Mouse (Mus musculus): ENCODE data around the gene Spen. TPM values are rescaled to one million over a fixed set of nuclear protein-coding genes. Genes with fewer than 3 reads are reported as not detected.

Spen gene
- polyA plus RNA-seq, 1 experiment from 2014 or later = 12.7 TPM

DNA sequence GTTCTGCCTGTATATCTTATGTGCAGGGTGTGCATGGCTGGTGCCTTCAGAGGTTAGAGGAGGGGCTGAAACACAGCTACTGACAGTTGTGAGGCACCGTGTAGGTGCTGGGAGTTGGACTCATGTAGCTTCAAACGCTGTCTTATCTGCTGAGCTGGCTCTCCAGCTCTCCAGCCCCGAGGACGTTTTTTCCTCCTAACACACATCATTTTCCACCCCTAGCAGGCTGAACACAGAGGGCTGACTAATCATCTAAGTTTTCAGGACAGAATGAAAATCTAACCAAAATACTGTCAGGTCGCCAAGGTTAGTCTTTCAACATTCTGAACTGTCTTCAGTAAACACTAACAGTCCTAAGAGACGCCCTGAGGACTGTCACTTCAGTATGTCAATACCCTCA, 13.7 kb downstream of the Spen start:
- Histone ChIP-seq H3K4me3 (no peak overlapping the region), H3K27me3 (no peaks in the 10 kb centered on the region), H3K36me3 (peaks cover 32% of the 10 kb centered on the region), H3K9me3 (no peaks in the 10 kb centered on the region), H3K9ac (no peak overlapping the region), H3K4me1 (peaks cover 15% of the 10 kb centered on the region), H3K4me2 (no peak overlapping the region), H3K27ac (0 out of 2 replicates have a peak overlapping the region, but pooled peaks have one; percentile 5)
- ATAC-seq (ENCODE audit: insufficient number of reproducible peaks, insufficient read depth, low FRiP score, low TSS enrichment, low read depth) = no peak
- WGBS = 54% methylated on average over 6 of the region's 6 CpGs

DNA sequence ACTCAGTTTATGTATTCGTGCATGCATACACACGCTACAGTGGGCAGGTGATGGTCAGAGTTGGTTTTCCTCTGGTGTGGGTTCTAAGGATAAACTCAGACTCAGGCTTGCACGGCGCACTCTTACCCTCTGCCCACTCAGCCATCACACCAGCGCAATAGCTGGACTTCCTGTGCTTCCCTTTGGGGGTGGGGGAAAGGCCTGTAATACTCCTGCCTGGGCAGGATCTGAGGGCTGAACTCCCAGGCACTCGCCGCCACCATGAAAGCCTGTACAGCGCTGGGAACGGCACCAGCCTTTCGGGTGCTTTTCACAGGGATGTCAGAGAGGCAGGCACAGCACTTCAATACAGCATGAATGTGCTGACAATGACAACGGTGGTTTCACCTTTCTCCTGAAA, 15.3 kb downstream of the Spen start:
- H3K4me3 ChIP-seq = no peak overlapping the region
- peaks cover 38% of the 10 kb centered on the region for H3K36me3 ChIP-seq
- WGBS = 63% methylated on average over 11 of the region's 11 CpGs
- H3K27me3 ChIP-seq = no peaks in the 10 kb centered on the region
- H3K27ac ChIP-seq = no peak overlapping the region
- ATAC-seq (ENCODE audit: insufficient number of reproducible peaks, insufficient read depth, low FRiP score, low TSS enrichment, low read depth) = no peak
- H3K9me3 ChIP-seq = no peaks in the 10 kb centered on the region
- H3K9ac ChIP-seq = no peak overlapping the region
- no peak overlapping the region for H3K4me2 ChIP-seq
- H3K4me1 ChIP-seq = peaks cover 15% of the 10 kb centered on the region

DNA sequence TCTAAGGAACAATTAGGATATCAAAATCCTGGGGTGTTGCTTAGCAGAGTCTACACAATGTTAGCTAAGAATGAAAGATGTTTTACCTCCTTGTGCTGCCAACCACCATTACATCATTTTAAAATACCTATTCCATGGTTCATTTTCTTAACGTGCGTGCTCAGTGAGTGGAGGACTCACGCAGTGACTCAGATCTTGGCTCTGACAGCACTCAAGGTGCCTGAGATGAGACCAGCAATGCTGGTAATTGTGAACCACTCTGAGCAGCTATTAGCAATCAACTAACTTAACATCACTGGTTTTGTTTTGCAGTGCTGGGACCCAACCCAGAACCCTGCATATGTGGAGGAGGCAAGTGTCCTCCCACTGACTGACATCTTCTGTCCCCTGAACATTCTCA, 20.0 kb downstream of the Spen start:
- Histone ChIP-seq H3K36me3 (peaks cover 68% of the 10 kb centered on the region), H3K4me1 (peaks cover 10% of the 10 kb centered on the region), H3K9me3 (no peaks in the 10 kb centered on the region), H3K27ac (no peak overlapping the region), H3K9ac (no peak overlapping the region), H3K4me2 (no peak overlapping the region), H3K27me3 (no peaks in the 10 kb centered on the region), H3K4me3 (no peak overlapping the region)
- 80% methylated on average over 3 of the region's 3 CpGs for WGBS
- ATAC-seq (ENCODE audit: insufficient number of reproducible peaks, insufficient read depth, low FRiP score, low TSS enrichment, low read depth) = no peak

DNA sequence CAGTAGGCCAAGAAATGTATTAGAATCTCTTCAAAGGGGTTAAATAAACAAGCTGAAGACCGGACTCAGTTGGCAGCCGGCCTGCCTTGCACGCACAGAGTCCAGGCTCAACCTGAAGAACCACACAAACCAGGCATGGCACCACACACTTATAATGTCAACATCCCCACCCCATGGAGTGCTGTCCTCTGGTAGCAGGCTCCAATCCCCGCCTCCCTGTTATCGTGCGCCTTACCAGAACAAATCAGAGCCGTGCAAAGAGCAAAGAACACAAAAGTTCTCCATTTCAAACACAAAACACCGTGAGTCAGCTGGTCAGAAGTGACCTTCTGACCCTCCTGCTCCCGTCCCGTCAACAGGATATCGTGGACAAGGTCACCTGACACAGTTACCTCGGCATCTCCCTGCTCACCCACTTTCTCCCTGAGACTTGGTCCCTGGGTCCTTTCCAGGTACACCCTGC, 24.2 kb downstream of the Spen start:
- no peak for ATAC-seq (ENCODE audit: insufficient number of reproducible peaks, insufficient read depth, low FRiP score, low TSS enrichment, low read depth)
- Histone ChIP-seq H3K27me3 (no peaks in the 10 kb centered on the region), H3K4me3 (no peak overlapping the region), H3K27ac (no peak overlapping the region; the same call in 1 of the 2 replicates), H3K4me2 (no peak overlapping the region), H3K9ac (no peak overlapping the region), H3K4me1 (peaks cover 17% of the 10 kb centered on the region), H3K36me3 (peaks cover 35% of the 10 kb centered on the region), H3K9me3 (no peaks in the 10 kb centered on the region)
- WGBS = 57% methylated on average over 12 of the region's 12 CpGs

DNA sequence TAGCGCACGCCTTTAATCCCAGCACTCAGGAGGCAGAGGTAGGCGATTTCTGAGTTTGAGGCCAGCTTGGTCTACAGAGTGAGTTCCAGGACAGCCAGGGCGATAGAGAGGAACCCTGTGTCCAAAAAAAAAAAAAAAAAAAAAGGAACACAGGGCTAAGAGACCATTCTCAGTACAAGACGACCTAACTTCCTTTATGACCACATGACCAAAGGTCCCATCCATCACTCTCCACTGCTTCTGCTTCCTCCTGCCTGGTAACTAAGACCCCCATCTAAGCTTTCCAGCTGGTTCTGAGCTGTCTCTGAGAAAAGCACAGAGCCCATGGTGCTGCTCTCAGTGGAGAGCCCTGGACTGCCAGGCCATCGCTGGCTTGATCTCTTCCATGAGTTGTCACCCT, 26.3 kb downstream of the Spen start:
- Histone ChIP-seq H3K4me2 (no peak overlapping the region), H3K36me3 (peaks cover 22% of the 10 kb centered on the region), H3K9me3 (no peaks in the 10 kb centered on the region), H3K4me1 (peaks cover 18% of the 10 kb centered on the region), H3K27ac (no peak overlapping the region), H3K4me3 (no peak overlapping the region), H3K27me3 (no peaks in the 10 kb centered on the region), H3K9ac (no peak overlapping the region)
- no peak for ATAC-seq (ENCODE audit: insufficient number of reproducible peaks, insufficient read depth, low FRiP score, low TSS enrichment, low read depth)
- 81% methylated on average over 6 of the region's 6 CpGs for WGBS

DNA sequence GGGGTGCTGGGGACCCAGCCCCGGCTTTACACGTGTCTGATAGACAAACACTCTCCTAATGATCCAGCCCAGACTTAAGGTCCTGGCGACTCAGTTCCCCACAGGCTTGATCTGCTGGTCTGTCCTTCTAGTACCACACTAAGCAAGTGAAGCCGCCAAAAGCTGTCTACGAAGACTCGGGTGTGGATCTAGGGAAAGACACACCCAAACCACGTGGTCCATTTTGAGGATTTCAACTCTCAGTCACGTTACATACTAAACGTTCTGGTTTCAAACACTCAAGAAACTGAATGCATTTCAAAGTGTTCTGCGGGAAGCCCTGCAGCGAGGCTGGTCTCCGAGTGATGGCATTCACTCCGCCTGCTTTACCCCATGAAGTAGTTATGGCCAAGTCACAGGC, 27.9 kb downstream of the Spen start:
- H3K9ac ChIP-seq = no peak overlapping the region
- no peak overlapping the region for H3K4me2 ChIP-seq
- H3K9me3 ChIP-seq = no peaks in the 10 kb centered on the region
- WGBS = 78% methylated on average over 13 of the region's 13 CpGs
- H3K4me3 ChIP-seq = no peak overlapping the region
- H3K27me3 ChIP-seq = no peaks in the 10 kb centered on the region
- ATAC-seq (ENCODE audit: insufficient number of reproducible peaks, insufficient read depth, low FRiP score, low TSS enrichment, low read depth) = no peak
- peaks cover 29% of the 10 kb centered on the region for H3K4me1 ChIP-seq
- no peak overlapping the region for H3K27ac ChIP-seq
- 0 out of 2 replicates have a peak, but pooled peaks cover 7% of the 10 kb centered on the region for H3K36me3 ChIP-seq

DNA sequence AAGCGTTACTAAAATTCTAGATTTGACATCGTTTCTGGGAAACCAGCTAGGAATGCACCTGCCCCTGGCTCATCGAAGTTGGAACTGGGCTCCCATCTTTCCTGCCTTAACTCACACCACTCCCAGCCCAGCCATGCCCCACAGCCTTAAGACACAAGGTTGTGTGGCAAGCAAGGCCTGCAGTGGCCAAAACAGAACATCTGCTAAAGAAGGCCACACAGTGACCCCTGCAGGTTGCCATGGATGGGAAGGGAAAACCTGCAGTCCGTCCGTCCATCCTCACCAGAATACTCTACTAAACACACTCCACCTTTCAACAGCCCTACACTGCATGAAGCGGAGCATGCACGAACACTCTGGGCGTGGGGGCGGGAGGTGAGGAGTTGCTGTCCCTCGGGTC, 31.5 kb downstream of the Spen start:
- no peaks in the 10 kb centered on the region for H3K9me3 ChIP-seq
- no peak overlapping the region for H3K4me3 ChIP-seq
- H3K27ac ChIP-seq = peak overlapping the region; percentile 81
- 0 out of 2 replicates have a peak, but pooled peaks cover 8% of the 10 kb centered on the region for H3K36me3 ChIP-seq
- WGBS = 81% methylated on average over 10 of the region's 10 CpGs
- peaks cover 35% of the 10 kb centered on the region for H3K4me1 ChIP-seq
- no peak for ATAC-seq (ENCODE audit: insufficient number of reproducible peaks, insufficient read depth, low FRiP score, low TSS enrichment, low read depth)
- no peaks in the 10 kb centered on the region for H3K27me3 ChIP-seq
- H3K9ac ChIP-seq = peak overlapping the region; percentile 37; the same call in 1 of the 2 replicates
- peak overlapping the region; percentile 26; the same call in 1 of the 2 replicates for H3K4me2 ChIP-seq

DNA sequence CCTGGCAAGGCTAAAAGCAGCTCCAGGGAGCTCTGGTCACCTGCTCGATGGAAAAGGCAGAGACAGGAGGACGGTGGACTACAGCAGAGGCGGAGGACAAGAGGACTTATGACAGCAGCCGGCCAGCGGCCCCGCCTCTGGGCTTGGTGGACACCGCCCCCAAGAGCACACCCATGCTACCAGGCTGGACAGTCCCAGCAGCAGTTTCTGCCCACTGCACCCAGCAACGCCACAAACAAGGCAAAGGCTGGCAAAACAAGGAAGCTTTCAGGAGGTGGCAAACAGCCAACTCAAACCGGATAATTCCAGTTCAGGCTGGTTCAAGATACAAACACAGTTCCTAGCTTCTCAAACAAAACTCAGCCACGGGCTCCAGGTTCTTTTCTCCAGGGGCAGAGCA, 32.0 kb downstream of the Spen start:
- Histone ChIP-seq H3K4me2 (peak overlapping the region; percentile 26), H3K4me3 (no peak overlapping the region), H3K36me3 (0 out of 2 replicates have a peak, but pooled peaks cover 8% of the 10 kb centered on the region), H3K4me1 (peaks cover 40% of the 10 kb centered on the region), H3K27ac (peak overlapping the region; percentile 81), H3K9ac (peak overlapping the region; percentile 37; the same call in 1 of the 2 replicates), H3K27me3 (no peaks in the 10 kb centered on the region), H3K9me3 (no peaks in the 10 kb centered on the region)
- 66% methylated on average over 10 of the region's 10 CpGs for WGBS
- ATAC-seq (ENCODE audit: insufficient number of reproducible peaks, insufficient read depth, low FRiP score, low TSS enrichment, low read depth) = 0 out of 2 replicates have a peak, but pooled peaks have one; percentile 59

DNA sequence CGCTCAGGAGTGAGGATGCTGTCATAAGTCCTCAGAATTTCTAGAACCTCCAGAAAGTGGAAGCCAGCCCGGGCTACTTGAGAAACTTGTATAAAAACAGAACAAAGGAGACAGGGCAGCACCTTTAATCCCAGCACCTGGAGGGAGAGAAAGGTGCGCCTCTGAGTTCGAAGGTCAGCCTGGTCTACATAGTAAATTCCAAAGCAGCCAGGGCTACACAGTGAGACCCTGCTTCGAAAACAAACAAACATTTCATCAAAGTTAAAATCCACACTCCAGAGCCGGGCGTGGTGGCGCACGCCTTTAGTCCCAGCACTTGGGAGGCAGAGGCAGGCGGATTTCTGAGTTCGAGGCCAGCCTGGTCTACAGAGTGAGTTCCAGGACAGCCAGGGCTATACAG, 32.6 kb downstream of the Spen start:
- H3K27me3 ChIP-seq = no peaks in the 10 kb centered on the region
- WGBS = 96% methylated on average over 11 of the region's 11 CpGs
- no peak for ATAC-seq (ENCODE audit: insufficient number of reproducible peaks, insufficient read depth, low FRiP score, low TSS enrichment, low read depth)
- H3K4me1 ChIP-seq = peaks cover 41% of the 10 kb centered on the region
- no peak overlapping the region for H3K9ac ChIP-seq
- H3K27ac ChIP-seq = peak overlapping the region; percentile 81
- H3K9me3 ChIP-seq = no peaks in the 10 kb centered on the region
- no peak overlapping the region for H3K4me2 ChIP-seq
- H3K36me3 ChIP-seq = 0 out of 2 replicates have a peak, but pooled peaks cover 8% of the 10 kb centered on the region
- no peak overlapping the region for H3K4me3 ChIP-seq

DNA sequence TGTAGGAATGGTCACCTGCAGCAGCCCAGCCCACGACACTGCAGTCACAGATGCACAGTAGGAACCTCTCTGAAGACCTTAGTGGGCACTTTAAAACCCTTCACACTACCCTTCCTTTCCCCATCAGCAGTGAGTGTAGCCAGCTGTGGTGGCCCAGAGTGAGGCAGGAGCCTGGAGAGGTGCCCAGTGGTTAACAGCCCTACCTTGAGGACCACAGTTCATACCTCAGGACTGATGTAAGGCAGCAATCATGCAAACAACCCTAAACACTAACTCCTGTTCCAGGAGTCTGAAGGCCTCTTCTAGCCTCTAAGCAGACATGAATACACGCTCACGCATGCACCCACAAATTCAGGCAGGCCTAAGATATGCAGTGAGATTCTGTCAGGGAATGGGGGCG, 33.9 kb downstream of the Spen start:
- Histone ChIP-seq H3K9me3 (no peaks in the 10 kb centered on the region), H3K4me3 (no peak overlapping the region), H3K27ac (no peak overlapping the region), H3K4me1 (peaks cover 41% of the 10 kb centered on the region), H3K27me3 (no peaks in the 10 kb centered on the region), H3K4me2 (no peak overlapping the region), H3K36me3 (0 out of 2 replicates have a peak, but pooled peaks cover 8% of the 10 kb centered on the region), H3K9ac (no peak overlapping the region)
- 95% methylated on average over 4 of the region's 4 CpGs for WGBS
- ATAC-seq (ENCODE audit: insufficient number of reproducible peaks, insufficient read depth, low FRiP score, low TSS enrichment, low read depth) = no peak

DNA sequence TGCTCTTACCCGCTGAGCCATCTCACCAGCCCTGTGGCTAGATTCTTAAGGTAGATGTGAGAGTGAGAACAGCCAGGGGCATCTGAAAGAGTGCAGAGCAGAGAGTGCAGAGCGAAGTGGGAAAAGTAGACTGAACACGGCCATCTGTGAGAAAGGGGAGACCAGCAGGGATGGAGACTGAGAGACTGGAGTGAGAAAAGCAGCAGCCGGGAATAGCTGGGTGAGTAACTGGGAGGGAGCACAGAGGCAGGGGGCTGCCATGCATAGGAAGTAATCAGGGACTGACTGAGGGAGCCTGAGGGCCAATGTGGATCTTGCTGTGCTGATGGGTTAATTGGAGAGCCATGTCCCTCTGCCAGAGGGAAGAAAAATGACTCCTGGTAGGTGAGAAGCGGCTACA, 35.7 kb downstream of the Spen start:
- H3K9ac ChIP-seq = peak overlapping the region; percentile 16; the same call in 1 of the 2 replicates
- H3K9me3 ChIP-seq = no peaks in the 10 kb centered on the region
- H3K4me3 ChIP-seq = no peak overlapping the region
- ATAC-seq (ENCODE audit: insufficient number of reproducible peaks, insufficient read depth, low FRiP score, low TSS enrichment, low read depth) = no peak
- peak overlapping the region; percentile 33; the same call in 1 of the 2 replicates for H3K27ac ChIP-seq
- H3K36me3 ChIP-seq = 0 out of 2 replicates have a peak, but pooled peaks cover 8% of the 10 kb centered on the region
- H3K4me1 ChIP-seq = peaks cover 50% of the 10 kb centered on the region
- H3K4me2 ChIP-seq = no peak overlapping the region
- no peaks in the 10 kb centered on the region for H3K27me3 ChIP-seq
- WGBS = 44% methylated on average over 5 of the region's 5 CpGs

DNA sequence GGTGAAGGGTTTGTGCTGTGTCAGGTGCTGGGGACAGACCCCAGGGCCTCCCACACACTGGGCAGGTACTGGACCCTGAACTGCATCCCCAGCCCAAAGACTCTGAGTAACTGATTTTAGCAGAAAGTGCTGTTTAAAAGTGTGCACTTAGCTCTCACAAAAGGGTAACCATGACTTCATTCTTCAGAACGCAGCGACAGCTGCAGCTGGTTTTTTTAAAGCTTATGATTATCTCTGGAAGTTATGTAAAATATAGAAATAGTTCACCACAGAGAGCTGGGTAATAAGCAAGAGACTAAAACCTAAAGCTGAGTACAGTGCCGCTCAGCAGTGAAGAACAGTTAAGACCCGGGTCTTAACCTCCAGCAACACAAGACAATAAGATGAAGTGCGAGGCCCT, 37.3 kb downstream of the Spen start:
- H3K36me3 ChIP-seq = 0 out of 2 replicates have a peak, but pooled peaks cover 8% of the 10 kb centered on the region
- H3K27ac ChIP-seq = peak overlapping the region; percentile 63
- no peak overlapping the region for H3K4me3 ChIP-seq
- no peaks in the 10 kb centered on the region for H3K27me3 ChIP-seq
- ATAC-seq (ENCODE audit: insufficient number of reproducible peaks, insufficient read depth, low FRiP score, low TSS enrichment, low read depth) = no peak
- peaks cover 39% of the 10 kb centered on the region for H3K4me1 ChIP-seq
- 46% methylated on average over 5 of the region's 5 CpGs for WGBS
- no peaks in the 10 kb centered on the region for H3K9me3 ChIP-seq
- H3K4me2 ChIP-seq = no peak overlapping the region
- no peak overlapping the region; the same call in 1 of the 2 replicates for H3K9ac ChIP-seq

All from embryonic facial prominence, embryonic 13.5 days (tissue).